Mouse (Mus musculus): ENCODE results near the gene Smndc1.
"Not testable (repeated sequence)": the region's sequence is repeated elsewhere in the genome, so short reads cannot be mapped to it uniquely, and the experiment has no call there.

Smndc1 gene

DNA sequence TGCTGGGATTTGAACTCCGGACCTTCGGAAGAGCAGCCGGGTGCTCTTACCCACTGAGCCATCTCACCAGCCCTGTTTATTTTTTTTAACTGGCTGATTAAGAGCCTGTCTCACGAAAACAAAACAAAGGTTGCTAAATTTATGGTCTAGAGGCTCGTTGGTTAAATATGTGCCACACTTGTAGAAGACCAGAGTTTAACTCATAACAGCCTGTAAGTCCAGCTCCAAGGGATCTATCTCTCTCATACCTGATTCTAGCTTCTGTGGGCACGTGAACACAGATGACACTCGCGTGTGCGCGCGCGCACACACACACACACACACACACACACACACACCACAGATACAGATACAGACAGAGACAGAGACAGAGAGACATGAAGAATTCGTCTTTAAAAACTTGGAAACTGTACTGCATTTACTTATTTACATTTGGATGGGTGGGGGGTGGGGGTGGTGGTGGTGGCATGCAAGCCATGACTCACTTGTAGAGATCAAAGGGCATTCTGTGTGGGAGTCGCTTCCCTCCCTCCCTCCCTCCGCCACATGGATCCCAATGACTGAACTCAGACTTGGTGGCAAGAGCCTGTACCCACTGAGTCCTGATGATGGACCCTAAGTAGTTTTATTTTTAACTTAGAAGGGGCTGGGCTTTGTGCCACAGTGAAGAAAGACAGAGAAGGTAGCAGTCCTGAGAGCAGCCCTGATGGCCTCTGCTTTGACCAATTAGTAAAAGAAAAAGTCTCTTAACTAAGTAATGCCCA lies 23.4 kb upstream of the Smndc1 start:
- CTCF ChIA-PET: no interaction called here

- CTCF ChIA-PET: interaction anchor here (0.7 kb wide), 1 partner anchor 138 kb away, joined by 4 read pairs; no protein-coding TSS in a partner anchor
These were observed 21.9 kb upstream of the Smndc1 start for GRCm38 (mm10) chr19:53412149-53412848.

- CTCF ChIA-PET: interaction anchor here (0.9 kb wide), 1 partner anchor 170 kb away, joined by 5 read pairs; no protein-coding TSS in a partner anchor
These were observed 19.4 kb upstream of the Smndc1 start for GRCm38 (mm10) chr19:53409663-53410307.

DNA sequence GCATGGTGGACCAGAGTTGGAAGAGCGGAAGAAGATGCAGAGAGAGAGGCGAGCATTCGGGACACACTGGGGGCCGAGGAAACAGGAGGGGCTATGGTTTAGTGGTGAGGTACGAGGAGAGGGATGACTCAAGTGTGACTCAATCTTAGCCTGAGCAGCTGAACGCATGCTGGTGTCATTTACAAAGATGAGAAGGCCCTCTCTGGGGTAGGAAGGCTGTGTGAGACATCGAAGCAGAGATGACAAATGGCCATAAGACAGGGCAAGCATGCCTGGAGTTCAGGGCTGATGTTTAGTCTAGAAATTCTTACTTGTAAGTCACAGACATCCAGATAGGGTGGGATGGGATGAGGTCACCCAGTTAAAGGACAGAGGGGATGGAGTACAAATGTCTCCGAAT lies 18.0 kb upstream of the Smndc1 start:
- CTCF ChIA-PET: no interaction called here

- CTCF ChIA-PET: no interaction called here
These were observed 17.0 kb upstream of the Smndc1 start for GRCm38 (mm10) chr19:53407350-53407749.

- CTCF ChIA-PET: interaction anchor here (0.5 kb wide), 1 partner anchor 193 kb away, joined by 5 read pairs; no protein-coding TSS in a partner anchor
These were observed 15.4 kb upstream of the Smndc1 start for GRCm38 (mm10) chr19:53405810-53406209.

GRCm38 (mm10) chr19:53404837-53405356 lies 14.5 kb upstream of the Smndc1 start:
- CTCF ChIA-PET: no interaction called here

GRCm38 (mm10) chr19:53404219-53404836 lies 13.9 kb upstream of the Smndc1 start:
- CTCF ChIA-PET: interaction anchor here (0.6 kb wide), 1 partner anchor 233 kb away, joined by 5 read pairs; no protein-coding TSS in a partner anchor

- CTCF ChIA-PET: interaction anchor here (0.6 to 0.8 kb wide), 2 partner anchors 8 to 45 kb away, joined by 3 to 7 read pairs; no protein-coding TSS in a partner anchor
These were observed 12.5 kb upstream of the Smndc1 start for GRCm38 (mm10) chr19:53402741-53403432.

DNA sequence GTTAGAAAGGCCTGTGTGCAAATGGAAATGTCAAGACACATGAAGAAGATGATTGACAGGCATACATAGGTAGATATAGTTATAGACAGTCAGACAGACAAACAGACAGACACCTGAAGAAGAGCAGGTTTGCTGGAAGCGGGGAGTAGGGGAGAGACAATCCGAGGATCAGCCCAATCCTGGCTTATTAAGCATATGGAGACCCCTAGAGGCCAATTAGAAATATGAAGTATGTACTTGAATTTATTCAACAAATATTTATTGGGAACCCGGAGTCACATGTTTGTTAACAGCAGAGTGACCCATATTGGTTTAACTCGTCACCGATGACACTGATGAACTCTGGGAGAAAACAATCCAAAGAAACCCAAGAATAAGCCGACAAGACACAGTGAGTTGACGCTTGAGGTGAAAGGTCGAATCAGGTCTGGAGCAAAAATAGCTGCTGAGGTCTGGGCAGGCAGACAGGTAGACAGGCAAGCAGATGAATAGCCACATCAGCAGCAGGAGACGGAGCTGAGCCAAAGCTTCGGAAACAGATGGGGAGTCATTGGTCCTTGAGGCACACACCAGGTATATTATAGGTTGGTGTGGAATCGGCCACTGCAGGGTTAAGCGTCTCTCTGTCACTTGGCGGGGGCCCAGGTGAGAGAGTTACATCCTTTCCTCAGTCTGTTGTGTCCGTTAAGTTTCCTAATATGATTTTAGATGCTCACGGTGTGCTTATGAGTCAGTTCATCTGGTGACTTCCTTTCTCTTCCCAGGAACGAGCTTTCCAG lies 10.1 kb upstream of the Smndc1 start:
- CTCF ChIA-PET: no interaction called here

GRCm38 (mm10) chr19:53399213-53399612 lies 8.8 kb upstream of the Smndc1 start:
- CTCF ChIA-PET: interaction anchor here (0.6 to 1.1 kb wide), 4 partner anchors 41 to 228 kb away, joined by 3 to 6 read pairs (median 4); no protein-coding TSS in a partner anchor

- CTCF ChIA-PET: interaction anchor here (1.2 kb wide), 1 partner anchor 22 kb away, joined by 3 read pairs; no protein-coding TSS in a partner anchor
These were observed 7.3 kb upstream of the Smndc1 start for GRCm38 (mm10) chr19:53397451-53398233.

- CTCF ChIA-PET: not testable (repeated sequence)
These were observed 5.4 kb upstream of the Smndc1 start for GRCm38 (mm10) chr19:53395805-53396204.

DNA sequence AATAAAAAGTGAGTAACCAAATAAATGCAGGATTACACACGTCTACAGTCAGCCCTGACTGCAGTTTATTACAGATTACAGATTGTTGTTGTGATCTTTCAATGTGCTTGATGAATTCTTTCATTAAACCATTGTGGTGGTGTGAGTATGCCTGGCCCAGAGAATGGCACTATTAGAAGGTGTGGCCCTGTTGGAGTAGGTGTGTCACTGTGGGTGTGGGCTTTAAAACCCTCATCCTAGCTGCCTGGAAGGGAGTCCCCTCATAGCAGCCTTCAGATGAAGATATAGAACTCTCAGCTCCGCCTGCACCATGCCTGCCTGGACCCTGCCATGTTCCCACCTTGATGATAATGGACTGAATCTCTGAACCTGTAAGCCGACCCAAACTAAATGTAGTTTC lies 4.6 kb upstream of the Smndc1 start:
- CTCF ChIA-PET: interaction anchor here (0.7 kb wide), 1 partner anchor 85 kb away, joined by 7 read pairs; no protein-coding TSS in a partner anchor

DNA sequence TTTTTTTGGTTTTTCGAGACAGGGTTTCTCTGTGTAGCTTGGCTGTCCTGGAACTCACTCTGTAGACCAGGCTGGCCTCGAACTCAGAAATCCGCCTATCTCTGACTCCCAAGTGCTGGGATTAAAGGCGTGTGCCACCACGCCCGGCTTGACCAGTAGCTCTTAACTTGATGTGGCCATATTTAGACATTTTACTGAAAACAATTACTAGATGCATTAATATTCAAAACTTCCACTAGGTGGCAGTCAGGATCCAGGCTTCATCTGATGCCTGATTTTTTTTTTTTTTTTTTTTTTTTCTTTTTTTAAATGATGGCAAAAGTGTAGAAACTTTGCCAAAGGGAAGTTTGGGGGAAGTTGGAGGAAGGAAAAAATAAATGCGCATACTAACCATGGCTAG lies 4.2 kb upstream of the Smndc1 start:
- CTCF ChIA-PET: interaction anchor here (0.6 to 0.7 kb wide), 8 partner anchors 38 to 222 kb away, joined by 3 to 14 read pairs (median 6); no protein-coding TSS in a partner anchor

- CTCF ChIA-PET: interaction anchor here (0.6 to 0.7 kb wide), 2 partner anchors 170 to 185 kb away, joined by 4 read pairs; no protein-coding TSS in a partner anchor
These were observed 3.3 kb upstream of the Smndc1 start for GRCm38 (mm10) chr19:53393646-53394045.

GRCm38 (mm10) chr19:53392781-53393343 lies 2.5 kb upstream of the Smndc1 start:
- CTCF ChIA-PET: no interaction called here

- CTCF ChIA-PET: no interaction called here
These were observed 1.4 kb upstream of the Smndc1 start for GRCm38 (mm10) chr19:53391787-53392186.

GRCm38 (mm10) chr19:53391386-53391785 lies 1.0 kb upstream of the Smndc1 start:
- CTCF ChIA-PET: no interaction called here

All from spleen, embryonic (tissue).